Mouse (Mus musculus): ENCODE results near the gene Asic2.

GRCm38 (mm10) chr11:81560374-81560773, 407.9 kb downstream of the Asic2 start:
- no peak for TF ChIP-seq CTCF (IDR thresholded peaks at IDR 0.05; ENCODE audit: borderline replicate concordance, control insufficient read depth, extremely low read depth, insufficient read depth, low read length, poor library complexity)
- TF ChIP-seq POLR2A (IDR thresholded peaks at IDR 0.05; ENCODE audit: control insufficient read depth, extremely low read depth, insufficient read depth, low read length, poor library complexity): no peak
